Mouse (Mus musculus): ENCODE measurements at regions not wholly inside any gene's neighbourhood (a gene's known extent, or its start where the extent isn't known, plus 50 kb on each side); places are given as distances from the start of the nearest gene placed in this dataset.
"Not testable (repeated sequence)": the region's sequence is repeated elsewhere in the genome, so short reads cannot be mapped to it uniquely, and the experiment has no call there.

DNA sequence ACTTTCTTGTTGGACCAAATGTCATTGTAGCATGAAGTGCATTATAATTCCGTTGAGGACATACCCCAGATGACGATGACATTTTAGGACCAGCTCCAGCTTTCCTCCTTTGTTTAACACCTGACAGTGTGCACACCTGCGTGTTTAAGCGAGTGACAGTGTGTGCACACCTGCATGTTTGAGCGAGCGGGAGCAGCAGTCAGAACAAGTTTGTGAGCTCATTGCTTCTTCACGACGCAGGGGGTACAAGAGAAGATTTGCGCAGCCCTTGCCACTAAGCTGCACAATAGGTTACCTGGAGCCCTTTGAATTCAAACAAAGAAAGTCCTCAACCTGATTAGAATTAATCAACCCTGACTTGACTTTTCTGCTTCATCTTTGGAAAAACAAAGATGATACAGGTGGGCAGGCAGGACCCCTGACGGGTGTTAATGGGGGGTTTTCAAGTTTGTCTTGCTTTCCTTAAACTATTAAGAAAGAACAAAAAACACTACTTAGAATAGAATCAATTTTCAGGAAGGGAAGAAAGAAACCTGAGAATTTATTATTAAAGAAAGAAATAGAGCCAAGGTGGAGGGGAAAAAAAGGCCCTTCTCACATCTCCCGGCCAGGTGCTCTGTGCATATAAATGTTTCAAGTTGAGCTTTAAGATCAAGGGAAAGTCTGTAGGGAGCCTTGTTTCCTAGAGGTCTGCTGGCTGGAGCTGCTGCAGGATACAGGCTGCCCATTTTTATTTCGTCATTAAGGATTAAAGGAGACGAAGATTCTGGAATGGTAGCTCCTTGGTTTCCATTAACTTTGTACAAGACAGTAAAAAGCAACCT lies 144.8 kb upstream of the Ttc29 start:
- no peak for DNase-seq (ENCODE audit: low spot score)

GRCm38 (mm10) chr8:78073821-78074220 lies 139.3 kb upstream of the Ttc29 start:
- DNase-seq (ENCODE audit: low spot score), result no peak

DNA sequence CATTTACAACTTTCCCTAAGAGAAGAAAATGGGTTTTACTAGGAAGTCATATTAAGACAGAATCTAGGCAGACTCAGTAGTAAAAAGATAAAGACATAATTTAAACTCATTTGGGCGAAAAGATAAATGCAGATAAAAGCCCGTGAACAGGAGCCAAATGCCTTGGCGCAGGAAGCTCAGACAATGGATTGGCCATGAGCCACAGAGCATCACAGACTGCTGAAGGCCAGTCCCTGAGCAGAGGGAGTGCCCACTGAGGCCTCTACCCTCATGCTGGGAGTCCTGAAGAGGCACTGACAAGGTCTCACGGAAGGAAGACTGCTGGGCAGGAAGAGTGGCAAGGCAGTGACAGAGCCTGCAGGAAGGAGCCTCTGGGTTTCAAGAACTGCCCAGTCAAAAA lies 136.0 kb upstream of the Ttc29 start:
- peak; percentile 14 for DNase-seq (ENCODE audit: low spot score)

GRCm38 (mm10) chr8:78081395-78081794 lies 131.7 kb upstream of the Ttc29 start:
- DNase-seq (ENCODE audit: low spot score), result not testable (repeated sequence)

DNA sequence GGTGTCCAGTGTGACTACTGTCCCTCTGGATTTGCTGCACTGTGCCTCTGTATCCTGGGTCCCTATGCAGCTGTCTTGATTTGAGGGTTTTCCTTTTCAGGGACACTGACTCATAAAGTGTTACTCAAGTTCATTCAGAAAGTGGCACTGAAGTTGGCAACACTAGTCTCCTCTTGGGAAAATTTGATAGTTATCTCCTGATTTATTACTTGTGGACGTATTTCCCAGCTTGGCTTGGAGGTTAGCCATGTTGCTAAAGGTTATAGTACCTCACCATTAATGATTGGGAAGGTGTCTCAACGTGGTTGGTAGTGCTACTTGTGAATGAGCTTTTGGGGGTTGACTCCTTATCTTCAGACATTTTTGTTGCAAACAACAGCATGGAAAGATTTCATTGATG lies 130.1 kb upstream of the Ttc29 start:
- DNase-seq (ENCODE audit: low spot score), result no peak

DNA sequence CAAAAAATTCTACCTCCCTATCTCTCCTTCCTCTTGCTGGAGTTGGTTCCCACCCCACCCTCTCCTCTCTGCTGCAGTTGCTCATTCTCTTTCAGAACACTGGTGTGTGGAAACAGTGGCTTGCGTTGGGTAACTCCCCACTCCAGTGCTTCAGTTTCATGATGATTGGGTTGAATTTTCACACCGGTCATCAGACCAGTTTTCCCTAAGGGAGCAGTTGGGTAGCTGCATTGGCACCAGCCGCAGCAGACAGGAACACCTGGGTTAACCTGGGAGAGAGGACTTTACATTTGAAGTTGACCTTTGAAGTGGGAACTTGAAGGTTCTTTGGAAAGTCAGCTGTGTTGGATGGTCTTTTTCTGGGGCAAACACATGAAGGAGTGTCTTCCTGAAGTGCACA lies 126.7 kb upstream of the Ttc29 start:
- no peak for DNase-seq (ENCODE audit: low spot score)

- no peak for DNase-seq (ENCODE audit: low spot score)
Measured at GRCm38 (mm10) chr8:78090382-78091122, 122.5 kb upstream of the Ttc29 start.

- no peak for DNase-seq (ENCODE audit: low spot score)
Measured at GRCm38 (mm10) chr8:78096383-78096782, 116.7 kb upstream of the Ttc29 start.

GRCm38 (mm10) chr8:78098191-78098745 lies 114.8 kb upstream of the Ttc29 start:
- DNase-seq (ENCODE audit: low spot score), result no peak

GRCm38 (mm10) chr8:78099091-78099490 lies 114.0 kb upstream of the Ttc29 start:
- DNase-seq (ENCODE audit: low spot score), result no peak

- DNase-seq (ENCODE audit: low spot score), result no peak
Measured at GRCm38 (mm10) chr8:78107339-78107738, 105.8 kb upstream of the Ttc29 start.

GRCm38 (mm10) chr8:78110003-78110649 lies 103.0 kb upstream of the Ttc29 start:
- DNase-seq (ENCODE audit: low spot score), result no peak

GRCm38 (mm10) chr8:78113105-78113504 lies 100.0 kb upstream of the Ttc29 start:
- no peak for DNase-seq (ENCODE audit: low spot score)

DNA sequence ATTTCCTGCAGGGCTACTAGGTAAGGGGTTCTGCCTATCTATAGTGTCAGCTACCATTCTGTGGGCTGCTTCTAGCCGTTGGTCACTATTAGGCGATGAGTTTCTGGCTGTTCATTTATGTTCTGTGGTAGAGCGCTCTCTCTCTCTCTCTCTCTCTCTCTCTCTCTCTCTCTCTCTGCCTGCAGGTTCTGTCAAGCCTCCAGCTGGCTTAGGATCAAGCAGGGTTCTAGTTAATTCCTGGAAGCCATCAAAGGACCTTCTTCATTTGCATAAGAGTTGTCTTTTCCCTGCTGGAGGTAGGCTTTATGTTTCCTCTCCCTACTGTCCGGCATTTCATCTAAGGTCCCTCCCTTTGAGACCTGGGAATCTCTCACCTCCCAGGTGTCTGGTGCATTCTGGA lies 98.6 kb upstream of the Ttc29 start:
- no peak for DNase-seq (ENCODE audit: low spot score)

DNA sequence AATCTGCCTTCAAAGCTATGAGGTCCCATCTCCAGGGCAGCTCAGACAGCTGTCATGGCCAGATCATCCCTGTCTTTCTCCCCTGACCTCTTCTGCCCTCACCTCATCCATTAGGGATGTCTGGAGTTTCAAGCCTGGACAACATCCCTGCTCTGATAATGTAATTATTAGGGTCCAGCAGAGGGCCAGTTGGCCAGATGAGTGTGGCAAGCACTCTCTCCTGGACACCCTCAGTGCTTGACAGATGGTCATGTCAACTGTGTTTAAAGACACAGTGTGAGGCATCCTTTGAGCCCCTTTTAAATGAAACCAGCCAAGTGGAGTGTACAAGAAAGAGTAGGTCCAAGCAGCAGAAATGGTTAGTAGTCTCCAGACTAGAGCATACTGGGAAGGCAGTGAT lies 95.9 kb upstream of the Ttc29 start:
- DNase-seq (ENCODE audit: low spot score), result no peak

DNA sequence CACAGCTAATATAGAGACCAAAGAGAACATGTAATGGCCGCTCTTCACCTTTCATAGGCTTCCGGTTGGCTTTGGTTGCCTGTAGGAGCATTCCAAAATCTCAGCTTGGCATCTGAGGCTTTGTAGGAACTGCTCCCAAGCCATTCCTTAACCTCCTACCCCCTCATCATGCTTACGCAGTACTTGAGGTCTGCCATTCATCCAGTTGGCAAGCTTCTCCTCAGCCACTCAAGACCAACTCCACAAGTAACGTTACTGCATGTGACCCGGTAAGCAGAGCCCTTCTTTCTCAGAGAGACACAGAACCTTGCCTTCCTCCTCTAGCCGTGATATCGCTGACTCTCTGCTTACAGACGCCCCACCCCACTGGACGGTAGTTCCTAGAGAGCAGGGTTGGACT lies 94.6 kb upstream of the Ttc29 start:
- no peak for DNase-seq (ENCODE audit: low spot score)

DNA sequence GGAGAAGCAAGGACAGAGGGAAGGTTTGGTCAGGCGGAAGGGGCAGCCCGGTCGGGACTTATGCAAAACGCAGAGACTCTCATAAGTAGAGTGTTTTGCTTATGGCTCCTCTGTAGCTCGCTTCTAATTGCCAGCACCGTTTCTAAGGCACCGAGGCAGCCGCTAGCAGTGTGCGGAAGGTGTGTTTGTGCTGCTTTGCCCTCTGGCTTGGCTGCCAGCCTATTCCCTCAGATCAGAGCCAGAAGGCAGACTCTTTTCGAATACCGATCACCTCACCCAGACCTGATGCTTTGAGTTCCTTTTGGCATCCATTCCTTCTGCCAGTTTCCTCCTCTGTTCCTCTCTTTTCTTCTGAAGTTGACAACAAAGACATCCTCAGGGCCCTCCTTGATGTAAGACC lies 93.4 kb upstream of the Ttc29 start:
- DNase-seq (ENCODE audit: low spot score), result no peak

GRCm38 (mm10) chr8:78124248-78124647 lies 88.8 kb upstream of the Ttc29 start:
- no peak for DNase-seq (ENCODE audit: low spot score)

- DNase-seq (ENCODE audit: low spot score), result no peak
Measured at GRCm38 (mm10) chr8:78127852-78128251, 85.2 kb upstream of the Ttc29 start.

DNA sequence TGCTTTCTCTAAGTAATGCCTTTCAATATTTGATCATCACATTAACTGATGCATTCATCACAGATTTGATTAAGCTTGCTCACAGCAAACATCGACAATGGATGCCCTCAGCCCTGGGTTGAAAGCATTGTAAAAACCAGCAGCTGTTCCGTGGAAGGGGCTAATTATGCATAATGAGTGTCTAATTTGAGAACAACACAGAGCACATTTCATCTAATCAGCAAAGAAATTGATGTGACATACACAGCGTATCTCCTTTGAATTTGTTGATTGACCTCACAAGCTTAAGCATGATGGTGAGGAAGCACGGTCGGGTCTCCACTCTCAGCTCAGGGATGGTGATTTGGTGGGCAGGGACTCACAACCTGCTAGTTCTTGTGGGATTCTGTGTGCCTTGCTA lies 84.0 kb upstream of the Ttc29 start:
- DNase-seq (ENCODE audit: low spot score), result no peak

- not testable (repeated sequence) for DNase-seq (ENCODE audit: low spot score)
Measured at GRCm38 (mm10) chr8:78139514-78139913, 73.6 kb upstream of the Ttc29 start.

- DNase-seq (ENCODE audit: low spot score), result no peak
Measured at GRCm38 (mm10) chr8:78147170-78147569, 65.9 kb upstream of the Ttc29 start.

DNA sequence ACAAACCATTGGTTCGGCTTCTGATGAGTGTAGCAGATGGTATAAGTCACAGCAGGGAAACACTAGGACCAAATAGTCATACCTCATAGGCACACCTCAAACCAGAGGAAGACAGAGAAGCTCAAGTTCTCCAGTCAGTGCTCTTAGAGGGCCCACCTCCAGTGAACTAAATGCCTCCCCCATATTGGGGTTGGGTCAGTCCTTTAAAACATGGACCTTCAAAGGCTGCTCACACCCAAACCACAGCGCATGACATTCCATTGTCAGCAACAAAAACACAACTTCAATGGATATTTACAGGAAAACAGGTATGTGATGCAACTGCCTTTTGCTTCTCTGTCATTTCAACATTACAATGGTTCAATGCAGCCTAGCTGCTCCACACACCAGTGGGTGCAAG lies 65.1 kb upstream of the Ttc29 start:
- DNase-seq (ENCODE audit: low spot score), result no peak
